Mouse (Mus musculus) embryonic facial prominence, embryonic 11.5 days (tissue): ENCODE measurements around the gene AC109138.7. TPM values are rescaled to one million over a fixed set of nuclear protein-coding genes. Genes with fewer than 3 reads are reported as not detected.

Source experiments
- ATAC-seq: fragments of 200-750 bp; cut with Nextera tagmentation; replicated peaks from 2 replicates; pipeline ENCODE4 v1.8.0; 2017; ENCODE audit warnings: low read depth; ENCODE audit not compliant: insufficient number of reproducible peaks, low FRiP score, low TSS enrichment
- DNase-seq: peaks from one replicate; pipeline ENCODE4 v3.0.0-alpha.2; 2015; ENCODE audit warnings: low spot score
- H3K27ac ChIP-seq: fragments of 300-500 bp; sonication (generic); replicated peaks from 2 replicates; pipeline ENCODE4 v1.5.1; 2014; ENCODE audit warnings: mild to moderate bottlenecking, low read depth, low read length, control low read depth
- H3K27me3 ChIP-seq: fragments of 300-500 bp; sonication (generic); 2 replicates; pipeline ENCODE4 v1.6.1; 2014; ENCODE audit warnings: mild to moderate bottlenecking, low read length, moderate library complexity, mixed read lengths; ENCODE audit not compliant: control insufficient read depth, insufficient read depth
- H3K36me3 ChIP-seq: fragments of 300-500 bp; sonication (generic); replicated peaks from 2 replicates; pipeline ENCODE4 v1.6.1; 2014; ENCODE audit warnings: low read depth, mild to moderate bottlenecking, low read length, moderate library complexity, mixed read lengths; ENCODE audit not compliant: control insufficient read depth, insufficient read depth
- H3K4me1 ChIP-seq: fragments of 300-500 bp; sonication (generic); 2 replicates; pipeline ENCODE4 v1.6.1; 2014; ENCODE audit warnings: low read length, mixed read lengths; ENCODE audit not compliant: control insufficient read depth, insufficient read depth
- H3K4me2 ChIP-seq: fragments of 300-500 bp; sonication (generic); 2 replicates; pipeline ENCODE4 v1.6.1; 2014; ENCODE audit warnings: low read depth, mild to moderate bottlenecking, control low read depth, low read length, moderate library complexity
- H3K4me3 ChIP-seq: fragments of 300-500 bp; sonication (generic); 2 replicates; pipeline ENCODE4 v1.5.1; 2014; ENCODE audit warnings: low read depth, low read length, control low read depth
- H3K9ac ChIP-seq: fragments of 300-500 bp; sonication (generic); replicated peaks from 2 replicates; pipeline ENCODE4 v1.6.1; 2014; ENCODE audit warnings: mild to moderate bottlenecking, control low read depth, low read length
- H3K9me3 ChIP-seq: fragments of 300-500 bp; sonication (generic); replicated peaks from 2 replicates; pipeline ENCODE4 v1.6.1; 2016; ENCODE audit warnings: mild to moderate bottlenecking, low read length, inconsistent platforms, mixed read lengths; ENCODE audit not compliant: control insufficient read depth
- WGBS: fragments of 180-500 bp; shearing (Covaris S2); extraction: QIAGEN DNeasy Blood & Tissue Kit; methylation state at CpG from one replicate; pipeline ENCODE4 v1.1.7; 2014; 5-methylcytosine and 5-hydroxymethylcytosine counted together
- polyA plus RNA-seq: library from polyadenylated mRNA; unstranded; fragments of >200 nt; fragmentation: Nextera tagmentation; extraction: Ambion mirVana; gene quantifications from 2 replicates; pipeline ENCODE4 v1.2.1, GENCODE M21; 2014

The AC109138.7 gene
- polyA plus RNA-seq, 1 experiment from 2014 or later: not detected

DNA sequence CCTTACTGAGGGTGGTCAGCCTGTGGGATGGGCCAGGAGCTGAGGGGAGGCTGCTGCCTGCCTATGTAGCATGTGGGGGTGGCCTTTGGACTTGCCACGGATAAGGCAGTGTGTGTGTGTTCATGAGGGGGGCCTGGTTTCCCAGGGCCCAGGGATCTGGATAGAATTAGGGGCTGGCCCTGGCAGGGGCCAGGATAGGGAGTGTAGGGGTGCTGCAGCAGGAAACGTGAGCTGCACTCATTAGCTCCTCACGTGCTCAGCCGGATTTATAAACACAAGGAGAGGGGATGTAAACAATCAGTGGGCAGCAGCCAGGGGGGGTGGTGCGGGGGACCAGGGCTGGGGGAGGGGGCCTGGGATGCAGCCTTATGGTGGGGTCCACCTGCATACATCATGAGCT is 3.0 kb downstream of the AC109138.7 start:
- Histone ChIP-seq H3K4me3 (peak overlapping the region; percentile 7; the same call in 1 of the 2 replicates), H3K9ac (no peak overlapping the region), H3K27ac (0 out of 2 replicates have a peak overlapping the region, but pooled peaks have one; percentile 29), H3K27me3 (no peaks in the 10 kb centered on the region; the same call in 1 of the 2 replicates), H3K4me2 (peak overlapping the region; percentile 14), H3K4me1 (peaks cover 20% of the 10 kb centered on the region), H3K36me3 (no peaks in the 10 kb centered on the region), H3K9me3 (no peaks in the 10 kb centered on the region)
- peak; percentile 70 for ATAC-seq
- WGBS: 3% methylated on average over 5 of the region's 5 CpGs
- peak; percentile 65 for DNase-seq

DNA sequence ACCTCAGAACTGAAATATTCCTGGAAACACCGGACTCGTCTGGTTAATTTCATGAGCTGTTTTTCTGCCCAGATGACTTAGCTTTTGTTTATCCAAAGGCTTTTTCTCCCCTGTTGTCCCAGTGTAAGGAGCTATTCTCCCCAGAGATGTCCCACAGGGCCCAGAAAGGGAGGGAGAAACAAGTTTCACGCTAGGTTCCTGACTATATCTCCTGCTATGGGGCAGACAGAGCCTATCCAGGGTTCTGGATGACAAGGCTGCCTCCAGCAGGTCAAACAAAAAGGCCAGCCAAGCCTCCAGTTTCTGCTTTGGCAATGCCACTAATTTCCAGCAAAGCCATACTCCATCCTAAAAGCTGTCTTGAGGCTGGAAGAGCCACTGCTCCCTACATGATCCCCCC is 3.7 kb downstream of the AC109138.7 start:
- Histone ChIP-seq H3K9me3 (no peaks in the 10 kb centered on the region), H3K27me3 (no peaks in the 10 kb centered on the region; the same call in 1 of the 2 replicates), H3K4me3 (no peak overlapping the region), H3K9ac (no peak overlapping the region), H3K27ac (no peak overlapping the region), H3K4me2 (no peak overlapping the region), H3K36me3 (no peaks in the 10 kb centered on the region), H3K4me1 (peaks cover 17% of the 10 kb centered on the region)
- 43% methylated on average over 3 of the region's 3 CpGs for WGBS
- ATAC-seq: no peak
- no peak for DNase-seq

DNA sequence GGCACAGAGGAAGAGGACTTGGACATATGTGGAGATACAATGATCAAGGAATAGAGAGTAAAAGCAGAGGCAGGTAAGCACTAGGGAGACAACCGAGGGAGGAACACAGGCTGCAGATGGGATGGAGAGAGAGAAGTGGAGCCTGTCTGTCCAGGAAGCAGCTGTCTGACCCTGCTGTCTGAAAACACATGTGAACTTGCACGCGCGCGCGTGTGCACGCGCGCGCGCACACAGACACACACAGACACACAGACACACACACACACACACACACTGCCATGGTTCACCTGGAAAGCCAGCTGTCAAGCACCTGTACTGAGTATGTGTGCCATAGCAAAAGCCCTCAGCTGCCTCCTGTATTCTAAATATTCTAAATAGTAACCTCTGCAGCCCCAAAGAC is 4.1 kb downstream of the AC109138.7 start:
- Histone ChIP-seq H3K36me3 (no peaks in the 10 kb centered on the region), H3K4me2 (no peak overlapping the region), H3K27me3 (no peaks in the 10 kb centered on the region; the same call in 1 of the 2 replicates), H3K4me1 (peaks cover 16% of the 10 kb centered on the region), H3K9me3 (no peaks in the 10 kb centered on the region), H3K4me3 (no peak overlapping the region), H3K27ac (no peak overlapping the region), H3K9ac (no peak overlapping the region)
- 86% methylated on average over 11 of the region's 11 CpGs for WGBS
- ATAC-seq (no peak), DNase-seq (no peak)

DNA sequence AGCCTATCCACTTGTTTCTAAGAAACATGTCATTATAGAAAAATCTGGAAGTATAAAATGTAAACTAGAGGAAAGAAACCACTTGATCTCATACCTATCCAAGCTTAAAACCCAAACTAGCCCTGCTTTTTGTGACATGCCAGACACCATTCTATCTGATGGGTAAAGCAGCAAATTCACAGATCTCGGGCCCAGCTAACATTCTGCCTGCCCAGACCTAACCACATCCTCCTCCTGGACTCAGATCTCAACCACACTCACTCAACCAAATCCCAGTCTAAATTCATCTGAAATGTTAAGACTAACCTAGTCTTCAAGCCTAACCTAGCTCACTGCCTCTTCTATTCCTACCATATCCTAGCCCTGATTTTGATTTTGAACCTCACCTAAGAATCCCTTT is 4.6 kb downstream of the AC109138.7 start:
- ATAC-seq (no peak), DNase-seq (no peak)
- Histone ChIP-seq H3K27me3 (no peaks in the 10 kb centered on the region), H3K36me3 (no peaks in the 10 kb centered on the region), H3K4me1 (peaks cover 12% of the 10 kb centered on the region), H3K4me2 (no peak overlapping the region), H3K9ac (no peak overlapping the region), H3K9me3 (no peaks in the 10 kb centered on the region), H3K4me3 (no peak overlapping the region), H3K27ac (no peak overlapping the region)
- 63% methylated on average over 1 of the region's 1 CpGs for WGBS

DNA sequence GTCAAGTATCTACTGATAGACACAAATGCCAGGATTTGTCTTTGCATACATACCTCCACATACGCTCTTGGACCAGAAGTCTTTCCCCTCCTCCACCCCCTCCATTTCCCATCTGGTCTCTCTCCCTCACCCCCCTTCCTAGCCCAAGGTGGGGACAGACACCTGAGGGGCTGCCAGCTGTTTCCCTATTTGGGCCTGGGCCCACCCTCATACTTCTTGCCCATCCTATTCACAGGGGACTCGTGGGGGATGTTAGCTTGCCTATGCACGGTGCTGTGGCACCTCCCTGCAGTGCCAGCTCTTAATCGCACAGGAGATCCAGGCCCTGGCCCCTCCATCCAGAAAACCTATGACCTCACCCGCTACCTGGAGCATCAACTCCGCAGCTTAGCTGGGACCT is 5.8 kb downstream of the AC109138.7 start:
- no peak for DNase-seq
- no peak overlapping the region for H3K4me3 ChIP-seq
- no peaks in the 10 kb centered on the region for H3K9me3 ChIP-seq
- ATAC-seq: no peak
- no peaks in the 10 kb centered on the region for H3K36me3 ChIP-seq
- peaks cover 12% of the 10 kb centered on the region for H3K4me1 ChIP-seq
- no peak overlapping the region for H3K4me2 ChIP-seq
- H3K9ac ChIP-seq: no peak overlapping the region
- WGBS: 88% methylated on average over 6 of the region's 6 CpGs
- H3K27ac ChIP-seq: no peak overlapping the region
- no peaks in the 10 kb centered on the region for H3K27me3 ChIP-seq

DNA sequence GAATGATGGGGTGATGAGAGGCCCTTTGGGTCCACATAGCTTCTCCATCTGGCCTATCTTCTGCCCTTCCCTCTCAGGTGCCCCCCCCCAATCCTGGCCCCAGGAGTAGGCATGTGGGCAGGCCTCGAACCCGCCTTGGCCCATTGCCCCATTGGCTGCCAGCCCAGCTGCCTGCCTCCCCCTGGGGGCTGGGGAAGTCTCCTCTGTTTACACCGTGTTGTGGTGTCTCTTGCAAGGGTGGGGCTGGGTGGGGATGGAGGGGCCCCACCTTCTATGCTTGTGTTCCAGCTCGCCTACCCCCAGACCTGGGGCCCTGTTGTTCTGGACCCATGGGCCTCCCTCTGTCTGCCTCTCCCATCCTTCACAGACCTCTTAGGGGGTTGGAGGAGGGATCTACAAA is 6.3 kb downstream of the AC109138.7 start:
- H3K27ac ChIP-seq: no peak overlapping the region
- WGBS: 62% methylated on average over 4 of the region's 4 CpGs
- peaks cover 10% of the 10 kb centered on the region for H3K4me1 ChIP-seq
- H3K9ac ChIP-seq: no peak overlapping the region
- no peaks in the 10 kb centered on the region for H3K36me3 ChIP-seq
- no peak overlapping the region for H3K4me3 ChIP-seq
- DNase-seq: no peak
- no peaks in the 10 kb centered on the region for H3K9me3 ChIP-seq
- no peak overlapping the region for H3K4me2 ChIP-seq
- no peaks in the 10 kb centered on the region for H3K27me3 ChIP-seq
- no peak for ATAC-seq

DNA sequence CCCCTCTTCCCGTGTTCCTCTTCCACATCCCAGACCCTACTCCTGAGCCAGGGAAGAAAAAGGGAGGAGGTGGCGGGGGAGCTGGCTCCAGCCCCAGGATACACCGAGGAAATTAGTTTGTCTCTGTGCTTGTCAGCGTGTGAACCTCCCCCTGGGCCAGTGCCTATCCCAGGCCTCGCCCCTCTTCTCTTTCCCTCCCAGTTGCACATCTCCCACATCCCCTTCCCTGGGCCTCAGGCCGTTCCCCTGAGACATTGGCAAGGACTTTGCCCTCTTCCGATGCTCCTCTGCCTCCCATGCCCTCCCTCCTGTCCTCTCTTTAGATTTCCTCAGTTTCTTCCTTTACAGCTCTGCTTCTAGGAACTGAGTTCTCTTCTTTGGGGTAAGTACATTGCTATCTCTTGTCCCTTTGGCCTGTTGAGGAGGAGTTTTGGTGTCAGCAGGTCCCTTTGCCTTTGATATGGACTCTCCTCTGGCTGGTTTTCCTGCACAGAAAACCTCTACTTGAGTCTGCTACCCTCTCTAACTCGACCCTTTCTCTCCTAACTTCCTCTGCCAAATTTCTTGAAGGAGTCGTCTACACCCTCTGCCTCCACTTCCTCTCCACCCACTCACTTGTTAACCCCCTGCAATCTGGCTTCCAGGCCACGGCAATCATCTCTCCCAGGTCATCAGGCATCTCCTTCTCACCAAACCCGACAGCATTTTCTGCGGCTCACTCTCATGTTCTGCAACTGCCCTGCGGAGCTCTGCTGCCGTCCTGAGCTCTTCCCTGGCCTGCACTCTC is 7.0 kb downstream of the AC109138.7 start:
- no peaks in the 10 kb centered on the region for H3K9me3 ChIP-seq
- no peak overlapping the region for H3K9ac ChIP-seq
- no peak overlapping the region for H3K27ac ChIP-seq
- H3K27me3 ChIP-seq: no peaks in the 10 kb centered on the region
- 38% methylated on average over 14 of the region's 14 CpGs for WGBS
- no peak overlapping the region for H3K4me3 ChIP-seq
- no peaks in the 10 kb centered on the region for H3K36me3 ChIP-seq
- ATAC-seq: no peak
- H3K4me2 ChIP-seq: no peak overlapping the region
- peaks cover 6% of the 10 kb centered on the region for H3K4me1 ChIP-seq
- no peak for DNase-seq

DNA sequence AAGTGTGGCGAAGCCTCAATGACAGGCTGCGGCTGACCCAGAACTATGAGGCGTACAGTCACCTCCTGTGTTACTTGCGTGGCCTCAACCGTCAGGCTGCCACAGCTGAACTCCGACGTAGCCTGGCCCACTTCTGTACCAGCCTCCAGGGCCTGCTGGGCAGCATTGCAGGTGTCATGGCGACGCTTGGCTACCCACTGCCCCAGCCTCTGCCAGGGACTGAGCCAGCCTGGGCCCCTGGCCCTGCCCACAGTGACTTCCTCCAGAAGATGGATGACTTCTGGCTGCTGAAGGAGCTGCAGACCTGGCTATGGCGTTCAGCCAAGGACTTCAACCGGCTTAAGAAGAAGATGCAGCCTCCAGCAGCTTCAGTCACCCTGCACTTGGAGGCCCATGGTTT is 8.0 kb downstream of the AC109138.7 start:
- H3K27ac ChIP-seq: no peak overlapping the region
- H3K4me2 ChIP-seq: no peak overlapping the region
- H3K4me3 ChIP-seq: no peak overlapping the region
- ATAC-seq (no peak), DNase-seq (no peak)
- H3K9me3 ChIP-seq: no peaks in the 10 kb centered on the region
- H3K27me3 ChIP-seq: no peaks in the 10 kb centered on the region
- H3K36me3 ChIP-seq: no peaks in the 10 kb centered on the region
- H3K4me1 ChIP-seq: peaks cover under 1% of the 10 kb centered on the region
- no peak overlapping the region for H3K9ac ChIP-seq
- WGBS: 82% methylated on average over 11 of the region's 11 CpGs
